Mouse (Mus musculus) testis, postnatal 10 days (tissue): ENCODE data around the gene Kcnip2.

Experiments
- DNase-seq: peaks from one replicate; pipeline ENCODE4 v3.0.0; 2021; ENCODE audit warnings: low spot score

The Kcnip2 gene

DNA sequence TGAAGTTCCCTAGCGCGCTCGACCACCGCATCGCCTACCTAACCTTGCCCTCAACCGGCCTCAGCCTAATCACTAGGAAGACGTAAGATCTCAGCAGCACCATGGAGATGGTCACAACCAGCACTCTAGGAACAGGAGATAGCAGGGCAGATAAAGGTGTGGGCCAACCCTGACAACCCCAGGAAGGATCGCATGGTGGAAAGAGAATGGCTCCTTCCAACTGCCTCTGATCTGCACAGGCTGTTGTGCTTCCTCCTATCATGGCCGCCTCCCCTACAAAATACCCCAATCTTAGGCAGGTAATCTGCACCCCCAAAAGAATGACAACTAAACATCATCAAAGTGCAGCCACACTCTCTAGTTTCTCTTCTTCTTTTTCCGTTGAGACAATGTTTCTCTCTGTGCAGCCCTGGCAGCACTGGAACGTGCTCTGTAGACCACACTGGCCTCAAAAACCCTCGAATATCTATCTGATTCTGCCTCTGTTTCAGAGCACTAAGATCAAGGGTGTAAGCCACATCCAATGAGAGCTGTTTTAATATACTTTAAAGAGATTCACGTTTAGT lies 35.4 kb downstream of the Kcnip2 start:
- DNase-seq: no peak

GRCm38 (mm10) chr19:45775486-45775885 lies 40.4 kb downstream of the Kcnip2 start:
- no peak for DNase-seq

DNA sequence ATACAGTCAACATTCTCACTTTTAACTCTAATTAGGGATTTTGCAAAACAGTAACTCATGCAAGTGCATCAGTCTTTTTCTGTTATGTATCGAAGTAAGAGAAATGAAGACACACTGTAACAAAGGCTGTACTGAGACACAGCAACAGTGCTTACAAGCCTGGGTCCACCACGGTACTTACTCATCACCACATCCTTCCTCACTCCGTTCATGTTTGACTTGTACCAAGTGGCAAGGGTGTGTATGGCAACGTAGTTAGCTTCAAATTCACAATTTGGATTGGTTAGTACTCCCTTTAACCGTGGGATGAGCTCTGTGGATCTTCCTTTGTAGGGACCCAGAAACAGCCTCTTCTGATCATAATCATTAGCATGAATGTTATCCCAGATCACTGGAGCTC lies 44.4 kb downstream of the Kcnip2 start:
- DNase-seq: no peak

GRCm38 (mm10) chr19:45760810-45761209 lies 55.1 kb downstream of the Kcnip2 start:
- DNase-seq: no peak

DNA sequence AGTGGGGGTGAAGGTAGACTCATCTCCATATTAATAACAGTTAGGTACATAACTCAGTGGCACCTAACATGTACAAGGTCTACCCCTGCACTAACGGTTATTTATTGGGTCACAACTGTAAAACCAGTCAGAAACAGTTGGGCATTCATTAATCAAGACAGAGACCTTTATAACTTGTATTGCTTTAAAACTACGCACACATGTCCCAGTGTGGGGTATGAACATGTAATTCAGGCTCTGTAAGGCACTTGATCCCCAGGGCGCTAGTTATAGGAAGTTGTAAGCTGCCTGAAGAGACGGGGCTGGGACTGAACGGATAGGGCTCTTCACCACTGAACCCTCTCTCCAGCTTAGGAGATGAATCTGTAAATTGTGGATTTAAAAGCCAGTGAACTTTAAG lies 57.2 kb downstream of the Kcnip2 start:
- no peak for DNase-seq

DNA sequence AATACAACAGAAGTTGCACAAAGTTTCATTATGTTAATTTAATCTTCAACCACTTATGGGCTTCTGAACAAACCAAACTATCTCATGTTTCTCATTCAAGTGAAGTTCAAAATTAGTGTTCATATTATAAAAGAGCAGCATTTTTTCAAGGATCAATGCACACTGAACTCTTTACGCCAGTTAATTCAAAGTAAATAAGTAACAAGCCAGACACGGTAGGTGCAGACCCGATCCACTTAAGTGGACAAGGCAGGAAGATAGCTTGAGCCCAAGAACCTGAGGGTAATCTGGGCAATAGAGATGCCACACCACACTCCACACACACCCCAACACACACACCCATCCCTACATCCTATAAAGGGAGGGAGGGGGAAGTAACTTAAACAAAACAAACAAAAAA lies 62.3 kb downstream of the Kcnip2 start:
- no peak for DNase-seq

GRCm38 (mm10) chr19:45751881-45752280 lies 64.0 kb downstream of the Kcnip2 start:
- no peak for DNase-seq

- peak; percentile 94 for DNase-seq
Observed at GRCm38 (mm10) chr19:45749243-45750043, 66.4 kb downstream of the Kcnip2 start, which contains the start of gene Npm3. Gene Npm3 (minus strand): TSS chr19:45749591.

DNA sequence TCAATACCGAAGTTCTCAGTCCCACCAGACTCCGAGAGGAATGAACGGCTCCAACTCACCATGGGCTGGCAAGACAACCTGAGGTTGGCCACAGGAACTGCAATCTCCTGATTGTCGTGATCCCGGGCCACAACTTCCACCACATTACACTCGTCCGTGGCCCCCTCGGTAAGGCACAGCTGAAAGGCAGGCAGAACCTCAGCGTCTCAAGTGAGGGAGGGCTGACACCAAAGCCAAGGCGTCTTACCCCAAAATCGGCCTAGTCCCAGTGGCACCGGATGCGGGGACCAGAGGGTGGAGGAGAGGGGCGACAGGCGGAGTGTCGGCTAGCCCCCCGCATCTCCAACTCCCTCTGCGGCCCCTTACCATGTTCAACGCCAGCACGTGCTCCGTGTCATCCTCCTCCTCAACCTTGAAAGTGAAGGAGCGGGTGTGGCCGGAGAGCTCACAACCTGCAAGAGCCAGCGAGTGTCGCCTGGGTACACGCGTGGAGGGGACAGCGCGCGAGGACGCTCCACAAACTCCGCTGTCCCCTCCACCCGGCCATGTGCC lies 67.1 kb downstream of the Kcnip2 start:
- DNase-seq: no peak

- no peak for DNase-seq
Observed at GRCm38 (mm10) chr19:45748206-45748605, 67.7 kb downstream of the Kcnip2 start.

GRCm38 (mm10) chr19:45747028-45747867 lies 68.6 kb downstream of the Kcnip2 start:
- DNase-seq: peak; percentile 92

DNA sequence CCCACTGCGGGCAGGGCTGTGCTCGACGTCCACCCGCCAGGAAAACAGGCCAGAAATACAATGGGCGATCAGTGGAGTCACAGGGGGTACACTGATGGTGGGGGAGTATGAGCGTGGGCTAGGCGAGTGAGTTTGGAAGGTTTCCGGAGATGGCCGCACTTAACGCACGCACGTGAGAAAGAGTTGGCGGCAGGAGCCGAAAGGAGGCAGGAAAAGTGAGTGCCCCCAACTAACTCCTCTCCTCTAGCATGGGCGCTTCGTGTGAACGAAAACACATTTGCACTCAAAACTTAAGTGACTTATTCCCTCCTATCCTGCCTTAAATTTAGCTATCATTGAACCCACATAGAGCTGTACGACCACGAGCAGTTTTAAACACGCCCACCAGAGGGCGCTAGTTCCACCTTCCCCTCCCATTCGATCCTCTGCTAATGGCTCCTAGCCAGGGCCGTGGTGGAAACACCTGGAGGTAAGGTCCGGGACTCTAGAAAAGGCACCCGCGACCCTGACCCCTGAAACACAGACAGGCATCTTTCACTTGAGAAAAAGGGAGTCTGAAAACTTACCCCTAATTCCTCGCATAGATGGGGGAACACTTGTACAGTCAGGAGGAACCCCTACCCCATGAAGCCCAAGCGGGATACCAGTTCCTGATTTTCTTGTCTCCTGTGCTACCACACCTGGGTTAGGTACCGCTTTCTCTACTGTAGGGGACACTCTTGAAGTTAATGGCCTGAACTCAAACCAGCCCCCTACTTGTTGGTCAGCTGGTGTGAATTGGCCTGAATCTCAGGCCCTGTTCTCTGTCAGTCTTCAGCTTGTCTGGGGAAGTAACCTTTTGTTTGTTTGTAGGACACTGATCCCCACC lies 69.5 kb downstream of the Kcnip2 start:
- peak; percentile 87 for DNase-seq

- DNase-seq: no peak
Observed at GRCm38 (mm10) chr19:45745344-45746152, 70.3 kb downstream of the Kcnip2 start.

GRCm38 (mm10) chr19:45743619-45744018 lies 72.2 kb downstream of the Kcnip2 start:
- no peak for DNase-seq

DNA sequence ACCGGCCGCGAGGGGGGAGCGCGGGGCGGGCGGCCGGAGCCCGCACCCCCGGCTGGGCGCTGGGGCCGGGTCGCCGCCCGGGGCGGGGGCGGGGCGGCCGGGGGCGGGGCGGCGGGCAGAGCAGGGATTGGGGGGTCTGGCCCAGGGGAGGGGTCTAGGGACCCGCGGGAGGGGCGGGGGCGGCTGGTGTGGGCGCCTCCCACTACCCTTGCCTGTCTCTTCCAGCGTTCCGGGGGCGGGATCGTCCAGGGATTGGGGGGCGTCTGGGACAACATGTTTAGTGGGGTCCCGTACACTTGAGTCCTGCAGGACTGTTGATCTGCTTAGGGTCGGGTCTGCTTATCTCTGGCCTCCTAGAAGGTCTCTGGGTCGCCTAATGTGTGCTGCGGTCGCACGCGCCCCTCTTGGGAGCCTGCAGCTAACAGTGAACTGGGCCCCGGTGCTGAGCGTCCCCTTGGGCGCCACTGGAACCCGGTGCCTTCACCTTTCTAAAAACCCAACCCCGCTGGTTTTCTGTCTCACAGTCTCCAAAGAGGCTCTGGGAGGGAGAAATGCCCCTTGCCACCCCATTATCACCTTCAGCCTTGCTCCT lies 72.8 kb downstream of the Kcnip2 start:
- DNase-seq: no peak

DNA sequence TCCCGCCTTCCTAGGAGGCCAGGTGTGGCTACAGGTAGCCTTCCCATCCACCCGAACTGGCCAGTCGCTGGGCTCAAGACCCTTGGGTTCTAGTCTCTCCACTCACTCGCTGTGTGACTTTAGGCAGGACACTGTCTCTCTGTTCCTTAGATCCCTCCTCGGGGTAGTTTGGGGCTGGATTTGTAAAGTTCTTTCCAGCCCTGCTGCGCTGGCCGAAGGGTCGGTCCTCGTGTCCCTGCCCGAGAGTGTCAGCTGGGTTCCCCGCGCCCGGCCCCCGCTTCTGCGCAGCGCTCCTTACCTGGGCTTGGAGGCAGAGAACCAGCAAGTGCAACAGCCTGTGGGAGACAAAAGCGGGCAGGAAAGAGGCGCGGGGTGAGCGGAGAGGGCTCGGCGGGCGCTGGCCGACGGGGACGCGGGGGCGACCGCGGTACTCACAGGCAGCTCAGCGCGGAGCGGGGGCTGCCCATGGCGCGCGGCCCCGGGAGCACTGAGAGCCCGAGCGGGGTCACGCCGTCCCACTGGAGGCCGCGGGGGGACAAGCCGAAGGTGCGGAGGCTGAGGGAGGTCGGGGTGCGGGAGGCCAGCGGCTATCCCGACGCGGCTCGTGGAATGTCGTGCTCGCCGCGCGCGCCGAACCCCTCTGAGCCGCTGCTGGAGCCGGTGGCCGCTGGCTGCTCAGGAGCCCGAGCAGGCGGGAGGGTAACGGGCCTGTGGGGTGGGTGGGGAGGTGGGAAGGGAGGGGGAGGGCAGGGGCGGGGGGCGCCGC lies 73.5 kb downstream of the Kcnip2 start, which contains the start of gene Fgf8:
Gene Fgf8 (minus strand): TSS at position 698 of the 766 bp plus-strand sequence.
- peak; percentile 51 for DNase-seq
